Mouse (Mus musculus) neural tube, embryonic 11.5 days (tissue): ENCODE measurements around the gene Snx10. TPM values are rescaled to one million over a fixed set of nuclear protein-coding genes. Genes with fewer than 3 reads are reported as not detected.

ENCODE experiments used
- ATAC-seq: fragments of 200-750 bp; cut with Nextera tagmentation; 2 replicates; pipeline ENCODE4 v1.8.0; 2017; ENCODE audit warnings: moderate number of reproducible peaks, mild to moderate bottlenecking, moderate TSS enrichment, moderate library complexity; ENCODE audit not compliant: insufficient read depth, low FRiP score, low TSS enrichment
- DNase-seq: peaks from one replicate; pipeline ENCODE4 v3.0.0-alpha.2; 2015; ENCODE audit warnings: low spot score
- H3K27ac ChIP-seq: fragments of 300-500 bp; sonication (generic); 2 replicates; pipeline ENCODE4 v1.5.1; 2014; ENCODE audit warnings: low read depth, mild to moderate bottlenecking, low read length
- H3K27me3 ChIP-seq: fragments of 300-500 bp; sonication (generic); 2 replicates; pipeline ENCODE4 v1.6.1; 2014; ENCODE audit warnings: mild to moderate bottlenecking, low read length, mixed read lengths; ENCODE audit not compliant: control insufficient read depth, insufficient read depth
- H3K36me3 ChIP-seq: fragments of 300-500 bp; sonication (generic); 2 replicates; pipeline ENCODE4 v1.6.1; 2014; ENCODE audit warnings: mild to moderate bottlenecking, low read length, moderate library complexity, mixed read lengths; ENCODE audit not compliant: control insufficient read depth, insufficient read depth
- H3K4me1 ChIP-seq: fragments of 300-500 bp; sonication (generic); 2 replicates; pipeline ENCODE4 v1.6.1; 2014; ENCODE audit warnings: low read length, mixed read lengths; ENCODE audit not compliant: control insufficient read depth, insufficient read depth
- H3K4me2 ChIP-seq: fragments of 300-500 bp; sonication (generic); 2 replicates; pipeline ENCODE4 v1.6.1; 2014; ENCODE audit warnings: low read depth, mild to moderate bottlenecking, moderate library complexity
- H3K4me3 ChIP-seq: fragments of 300-500 bp; sonication (generic); 2 replicates; pipeline ENCODE4 v1.5.1; 2014; ENCODE audit warnings: low read depth, low read length
- H3K9ac ChIP-seq: fragments of 300-500 bp; sonication (generic); 2 replicates; pipeline ENCODE4 v1.6.1; 2014; ENCODE audit warnings: mild to moderate bottlenecking, low read length
- H3K9me3 ChIP-seq: fragments of 300-500 bp; sonication (generic); 2 replicates; pipeline ENCODE4 v1.6.1; 2016; ENCODE audit warnings: low read length; ENCODE audit not compliant: control insufficient read depth
- WGBS: fragments of 180-500 bp; shearing (Covaris S2); extraction: QIAGEN DNeasy Blood & Tissue Kit; methylation state at CpG from one replicate; pipeline ENCODE4 v1.1.7; 2014; 5-methylcytosine and 5-hydroxymethylcytosine counted together
- polyA plus RNA-seq: library from polyadenylated mRNA; unstranded; fragments of >200 nt; fragmentation: Nextera tagmentation; extraction: Ambion mirVana; gene quantifications from 2 replicates; pipeline ENCODE4 v1.2.1, GENCODE M21; 2014

The Snx10 gene
- polyA plus RNA-seq, 1 experiment from 2014 or later, result 40.0 TPM

DNA sequence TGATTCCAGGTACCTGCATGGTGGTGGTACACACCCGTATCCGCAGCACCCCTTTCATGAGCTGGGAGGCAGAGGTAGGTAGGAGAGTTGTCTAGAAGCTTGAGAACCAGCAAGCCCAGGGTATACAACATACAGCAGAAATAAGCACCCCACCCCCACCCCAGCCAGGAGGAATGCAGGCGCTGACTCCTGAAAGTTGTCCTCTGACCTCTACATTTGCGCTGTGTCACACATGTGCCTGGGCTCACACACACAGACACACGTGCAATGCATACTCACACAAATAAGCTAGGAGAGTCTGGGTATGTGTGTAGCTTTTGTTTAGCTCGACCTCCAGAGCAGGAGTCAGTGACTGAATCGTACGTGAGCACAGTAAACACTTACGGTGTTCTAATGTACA lies 76.7 kb downstream of the Snx10 start:
- H3K4me3 ChIP-seq, result no peak overlapping the region
- no peaks in the 10 kb centered on the region for H3K27me3 ChIP-seq
- 0 out of 2 replicates have a peak, but pooled peaks cover 2% of the 10 kb centered on the region for H3K4me1 ChIP-seq
- no peaks in the 10 kb centered on the region for H3K36me3 ChIP-seq
- ATAC-seq, result no peak
- no peak overlapping the region for H3K27ac ChIP-seq
- 82% methylated on average over 9 of the region's 9 CpGs for WGBS
- H3K4me2 ChIP-seq, result no peak overlapping the region
- no peaks in the 10 kb centered on the region for H3K9me3 ChIP-seq
- no peak overlapping the region for H3K9ac ChIP-seq
- DNase-seq, result no peak

DNA sequence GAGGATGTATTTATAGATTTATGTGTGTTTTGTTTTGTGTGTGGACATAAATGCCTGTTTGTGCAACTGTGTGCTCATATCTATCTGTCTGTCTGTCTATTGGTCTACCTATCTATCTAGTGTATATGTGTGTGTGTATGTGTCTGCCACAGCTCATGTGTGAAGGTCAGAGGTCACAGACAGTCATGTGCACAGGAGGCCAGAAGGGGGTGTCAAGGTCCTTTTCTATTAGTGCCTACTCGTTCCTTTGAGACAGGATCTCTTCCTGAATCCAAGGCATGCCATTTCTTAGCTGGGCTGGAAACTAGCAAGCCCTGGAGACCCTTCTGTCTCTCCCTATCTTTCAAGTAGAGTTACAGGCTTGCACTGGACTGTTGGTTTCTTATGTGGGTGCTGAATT lies 78.6 kb downstream of the Snx10 start:
- 0 out of 2 replicates have a peak, but pooled peaks cover 2% of the 10 kb centered on the region for H3K4me1 ChIP-seq
- no peaks in the 10 kb centered on the region for H3K36me3 ChIP-seq
- no peak overlapping the region for H3K27ac ChIP-seq
- ATAC-seq, result no peak
- H3K4me2 ChIP-seq, result no peak overlapping the region
- no peak overlapping the region for H3K9ac ChIP-seq
- no peaks in the 10 kb centered on the region for H3K9me3 ChIP-seq
- DNase-seq, result no peak
- H3K27me3 ChIP-seq, result no peaks in the 10 kb centered on the region
- no peak overlapping the region for H3K4me3 ChIP-seq
- WGBS, result 86% methylated on average over 1 of the region's 1 CpGs

DNA sequence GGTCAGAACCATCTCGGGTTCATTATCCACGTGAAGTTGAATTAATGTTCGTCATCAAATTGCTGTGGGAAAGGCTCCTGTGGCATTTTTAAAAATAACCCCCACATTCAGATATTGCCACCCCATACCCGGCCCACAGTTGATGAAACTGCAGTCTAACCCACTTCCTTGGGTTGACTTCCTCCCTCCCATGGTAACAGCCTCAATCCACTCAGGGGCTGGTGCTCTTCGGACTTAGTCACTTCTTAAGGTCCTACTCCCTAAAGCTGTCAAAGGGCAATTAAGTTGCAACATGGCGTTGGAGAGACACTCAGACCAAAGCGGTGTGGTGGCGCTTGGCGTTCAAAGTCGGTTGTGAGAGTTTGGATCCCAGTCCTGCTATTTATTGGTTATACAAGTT lies 80.0 kb downstream of the Snx10 start:
- Histone ChIP-seq H3K27ac (no peak overlapping the region), H3K4me2 (no peak overlapping the region), H3K9ac (no peak overlapping the region), H3K27me3 (no peaks in the 10 kb centered on the region), H3K4me3 (no peak overlapping the region), H3K36me3 (no peaks in the 10 kb centered on the region), H3K9me3 (no peaks in the 10 kb centered on the region), H3K4me1 (0 out of 2 replicates have a peak, but pooled peaks cover 2% of the 10 kb centered on the region)
- 89% methylated on average over 10 of the region's 10 CpGs for WGBS
- ATAC-seq, result no peak
- no peak for DNase-seq

DNA sequence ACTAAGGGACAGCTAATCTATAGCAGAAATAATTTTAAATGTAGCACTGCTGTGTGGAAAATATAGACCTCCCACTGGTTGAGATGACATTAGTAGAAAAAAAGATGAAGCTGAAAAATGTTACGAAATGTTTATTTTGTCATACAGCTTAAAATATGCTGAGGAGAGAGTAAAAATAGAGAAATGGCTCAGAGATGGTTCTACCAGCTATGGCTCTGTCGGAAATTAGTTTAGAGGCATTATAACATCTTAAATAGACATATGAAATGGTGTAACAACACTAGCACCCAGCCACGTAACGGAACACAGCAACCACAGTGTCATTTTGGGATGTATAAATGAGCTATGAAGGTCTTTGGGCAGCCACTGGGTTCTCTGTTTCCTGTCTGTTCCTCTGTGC lies 82.5 kb downstream of the Snx10 start:
- no peak overlapping the region for H3K4me2 ChIP-seq
- H3K27ac ChIP-seq, result no peak overlapping the region
- no peaks in the 10 kb centered on the region for H3K9me3 ChIP-seq
- H3K36me3 ChIP-seq, result no peaks in the 10 kb centered on the region
- ATAC-seq, result no peak
- no peaks in the 10 kb centered on the region for H3K27me3 ChIP-seq
- H3K9ac ChIP-seq, result no peak overlapping the region
- 88% methylated on average over 4 of the region's 4 CpGs for WGBS
- 0 out of 2 replicates have a peak, but pooled peaks cover 2% of the 10 kb centered on the region for H3K4me1 ChIP-seq
- H3K4me3 ChIP-seq, result no peak overlapping the region
- DNase-seq, result no peak

DNA sequence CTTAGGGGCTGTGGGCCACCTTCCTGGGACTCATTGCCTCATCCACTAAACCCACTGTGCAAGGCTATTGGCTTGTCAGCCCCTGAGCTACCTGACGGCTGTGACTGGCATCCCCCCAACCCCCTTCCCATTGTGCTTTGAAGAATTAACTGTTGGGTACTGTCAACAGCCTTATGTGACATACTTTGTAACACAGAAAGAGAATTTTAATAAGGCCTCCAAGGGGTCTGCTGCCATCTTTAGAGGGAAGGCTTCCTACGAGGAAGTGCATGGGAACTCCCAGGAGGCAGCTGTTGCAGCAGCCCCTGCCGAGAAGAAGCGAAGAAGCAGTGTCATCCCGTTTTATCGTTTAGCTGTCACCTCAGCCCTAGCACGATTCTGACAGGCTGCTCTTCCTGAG lies 83.1 kb downstream of the Snx10 start:
- H3K4me1 ChIP-seq, result 0 out of 2 replicates have a peak, but pooled peaks cover 2% of the 10 kb centered on the region
- no peaks in the 10 kb centered on the region for H3K9me3 ChIP-seq
- H3K27me3 ChIP-seq, result no peaks in the 10 kb centered on the region
- no peak overlapping the region for H3K27ac ChIP-seq
- no peak for DNase-seq
- 32% methylated on average over 7 of the region's 7 CpGs for WGBS
- H3K4me3 ChIP-seq, result no peak overlapping the region
- ATAC-seq, result no peak
- H3K9ac ChIP-seq, result no peak overlapping the region
- H3K36me3 ChIP-seq, result no peaks in the 10 kb centered on the region
- H3K4me2 ChIP-seq, result no peak overlapping the region

DNA sequence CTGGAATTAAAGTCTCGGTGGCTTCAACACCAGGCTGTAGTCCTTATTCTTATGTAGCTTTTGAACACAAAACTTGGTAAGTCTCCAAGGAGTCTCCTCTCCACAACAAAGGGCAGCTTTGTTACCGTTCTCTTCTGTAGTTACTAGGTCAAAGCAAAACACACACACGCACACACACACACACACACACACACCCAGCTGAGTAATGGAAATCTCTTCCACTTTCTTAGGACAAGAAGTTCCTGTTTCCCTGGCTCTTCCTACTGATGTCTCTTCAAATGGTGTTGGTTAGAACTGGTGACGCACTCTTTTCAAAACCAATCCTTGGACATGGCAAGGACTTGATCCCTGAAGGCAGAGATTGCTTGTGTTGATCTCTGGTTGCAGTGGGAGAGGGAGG lies 87.9 kb downstream of the Snx10 start:
- Histone ChIP-seq H3K4me2 (no peak overlapping the region), H3K4me3 (no peak overlapping the region), H3K36me3 (no peaks in the 10 kb centered on the region), H3K27me3 (no peaks in the 10 kb centered on the region), H3K4me1 (0 out of 2 replicates have a peak, but pooled peaks cover 4% of the 10 kb centered on the region), H3K9me3 (no peaks in the 10 kb centered on the region), H3K9ac (no peak overlapping the region), H3K27ac (no peak overlapping the region)
- DNase-seq (no peak), ATAC-seq (no peak)
- WGBS, result 92% methylated on average over 4 of the region's 4 CpGs

DNA sequence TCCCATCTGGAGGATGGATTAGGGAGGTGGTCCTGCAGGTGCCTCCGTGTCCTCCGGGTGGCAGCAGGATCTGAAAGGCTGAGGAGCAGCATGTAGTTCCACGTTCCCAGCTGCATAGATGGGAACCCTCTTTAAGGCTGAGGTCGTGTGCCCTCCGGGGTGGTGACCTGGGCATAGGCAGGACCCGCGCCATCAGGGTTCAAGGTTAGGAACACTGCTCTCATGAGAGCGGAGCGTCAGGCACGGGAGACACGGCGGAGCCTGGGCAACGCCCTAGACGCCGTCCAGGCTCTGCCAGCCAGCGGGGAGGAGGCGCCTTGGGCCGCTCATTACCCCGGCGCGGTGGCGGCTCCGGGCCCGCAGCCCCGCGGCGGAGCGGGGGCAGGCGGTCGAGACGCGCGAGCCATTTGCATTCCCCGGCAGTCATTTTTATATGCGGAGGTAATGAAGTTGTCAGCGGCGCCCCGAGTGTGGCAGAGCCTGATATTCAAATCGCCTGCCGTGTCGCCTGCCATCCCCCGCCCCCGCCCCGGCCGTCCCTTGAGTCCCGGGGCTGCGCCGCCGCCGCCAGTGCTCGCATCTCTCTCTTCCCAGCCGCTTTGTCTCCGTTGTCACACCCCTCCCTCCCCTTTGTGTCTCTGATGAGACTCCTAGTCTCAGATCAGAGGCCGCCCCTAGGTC lies 88.8 kb downstream of the Snx10 start:
- peak overlapping the region; percentile 93 for H3K27ac ChIP-seq
- peak; percentile 83 for DNase-seq
- under 1% methylated on average over 54 of the region's 54 CpGs for whole genome bisulfite sequencing
- H3K9me3 ChIP-seq, result no peaks in the 10 kb centered on the region
- no peaks in the 10 kb centered on the region for H3K27me3 ChIP-seq
- peak overlapping the region; percentile 78 for H3K4me2 ChIP-seq
- peak overlapping the region; percentile 67 for H3K9ac ChIP-seq
- peak overlapping the region; percentile 45 for H3K4me3 ChIP-seq
- 0 out of 2 replicates have a peak, but pooled peaks cover 4% of the 10 kb centered on the region for H3K4me1 ChIP-seq
- no peaks in the 10 kb centered on the region for H3K36me3 ChIP-seq
- peak; percentile 87 for ATAC-seq

DNA sequence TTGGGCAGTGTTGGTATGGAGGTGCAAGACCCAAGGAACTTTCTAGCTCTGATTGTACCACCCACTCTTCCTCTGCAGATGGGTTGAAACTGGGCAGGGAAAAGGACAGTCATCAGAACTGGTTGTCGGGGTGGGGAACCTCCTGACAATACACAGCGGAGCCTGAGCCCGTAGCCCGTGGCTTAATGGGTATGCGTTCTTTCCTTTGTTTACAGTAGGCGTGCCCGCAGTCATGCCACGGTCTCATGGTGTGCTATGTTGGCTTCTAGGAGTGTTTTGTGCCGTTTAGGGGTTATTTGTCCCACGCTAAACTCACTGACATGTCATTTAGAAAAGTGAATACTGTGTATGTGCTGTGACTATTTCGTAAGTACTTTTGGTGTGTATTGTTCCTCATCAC lies 90.0 kb downstream of the Snx10 start:
- no peak overlapping the region for H3K9ac ChIP-seq
- WGBS, result 66% methylated on average over 11 of the region's 11 CpGs
- no peaks in the 10 kb centered on the region for H3K36me3 ChIP-seq
- no peak overlapping the region for H3K4me3 ChIP-seq
- H3K4me1 ChIP-seq, result 0 out of 2 replicates have a peak, but pooled peaks cover 4% of the 10 kb centered on the region
- no peak for DNase-seq
- H3K4me2 ChIP-seq, result no peak overlapping the region
- no peak for ATAC-seq
- H3K27me3 ChIP-seq, result no peaks in the 10 kb centered on the region
- no peak overlapping the region for H3K27ac ChIP-seq
- no peaks in the 10 kb centered on the region for H3K9me3 ChIP-seq

DNA sequence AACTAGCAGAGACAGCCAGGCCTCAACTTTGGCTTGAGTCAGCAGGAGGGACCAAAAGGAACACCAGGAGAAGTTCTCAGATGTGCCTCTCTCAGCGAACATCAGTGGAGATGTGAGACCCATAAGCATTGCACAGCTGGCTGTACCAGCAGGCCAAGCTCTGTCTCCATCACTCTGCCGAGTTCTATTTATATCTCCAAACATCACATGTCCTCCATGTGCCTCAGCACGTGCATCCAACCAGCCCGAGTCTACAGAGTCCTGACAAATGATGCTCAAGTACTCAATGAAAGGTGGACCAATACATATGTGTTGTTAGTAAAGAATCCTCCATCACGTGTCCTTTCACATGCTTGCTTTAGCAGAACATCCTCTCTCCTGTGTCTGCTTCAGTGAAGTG lies 103.1 kb downstream of the Snx10 start:
- no peaks in the 10 kb centered on the region for H3K4me1 ChIP-seq
- H3K27me3 ChIP-seq, result no peaks in the 10 kb centered on the region
- H3K4me3 ChIP-seq, result no peak overlapping the region
- WGBS, result 84% methylated on average over 5 of the region's 5 CpGs
- DNase-seq, result no peak
- H3K9ac ChIP-seq, result no peak overlapping the region
- no peak for ATAC-seq
- no peaks in the 10 kb centered on the region for H3K9me3 ChIP-seq
- no peaks in the 10 kb centered on the region for H3K36me3 ChIP-seq
- H3K4me2 ChIP-seq, result no peak overlapping the region
- no peak overlapping the region for H3K27ac ChIP-seq
